Mouse (Mus musculus) E14TG2a.4 (cell line): ENCODE measurements around the gene Gad2.

Source experiments
- CTCF ChIP-seq: conservative IDR thresholded peaks from 2 replicates; pipeline ENCODE4 v1.5.1; 2014; ENCODE audit warnings: low read length
- NANOG ChIP-seq: IDR thresholded peaks from 2 replicates; pipeline ENCODE4 v1.6.1; 2014; ENCODE audit warnings: borderline replicate concordance, low read length, mixed read lengths
- POU5F1 ChIP-seq: IDR thresholded peaks from 2 replicates; pipeline ENCODE4 v1.6.1; 2014; ENCODE audit warnings: low read length, borderline replicate concordance

- peak; percentile 82 for TF ChIP-seq CTCF
- TF ChIP-seq NANOG, result no peak
- no peak for TF ChIP-seq POU5F1
These were observed 99.8 kb downstream of the Gad2 start for GRCm38 (mm10) chr2:22721522-22722470.
